In the genomic region with DNA sequence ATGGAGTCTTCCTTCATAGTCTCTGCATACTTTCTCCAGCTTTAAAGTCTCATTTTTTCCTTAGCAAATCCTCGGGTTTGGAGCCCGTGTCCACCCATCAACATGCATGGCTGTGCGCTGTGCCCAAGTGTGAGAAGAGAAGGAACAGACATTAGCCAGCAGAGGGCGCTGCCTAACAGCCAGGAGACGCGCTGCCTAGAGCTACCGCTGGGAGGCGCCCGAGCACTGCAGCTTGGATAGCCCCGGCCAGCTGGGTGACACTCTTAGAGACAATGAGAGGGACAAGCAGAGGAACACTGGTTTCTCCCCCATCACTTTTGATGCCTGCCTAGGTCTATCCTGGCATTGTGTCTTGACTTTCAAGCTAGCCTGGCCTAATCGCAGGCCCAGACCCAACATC, we compare ENCODE assay signal across 8 mouse cellular contexts. TPM values are rescaled to one million over a fixed set of nuclear protein-coding genes. Genes with fewer than 3 reads are reported as not detected.
DNase-seq lines count a peak whose midpoint lies in the region; ATAC-seq and TF ChIP-seq lines count a peak whose summit lies in the region.

No protein-coding gene starts in this region.

- intact Hi-C loops in heart, postnatal 25 days (cut with DNase I), result loop anchor here (1.0 to 10.0 kb wide), 3 partner anchors 226 to 614 kb away; no protein-coding TSS in a partner anchor

- TF ChIP-seq EP300 in liver, postnatal 0 days (IDR thresholded peaks at IDR 0.05; ENCODE audit: low read depth), result no peak

- H3K36me3 ChIP-seq in E14TG2a.4 (ENCODE audit: insufficient read depth, low read length), result no peaks in the 10 kb centered on the region
- no peaks in the 10 kb centered on the region for H3K36me3 ChIP-seq in forebrain, embryonic 15.5 days
- no peaks in the 10 kb centered on the region for H3K36me3 ChIP-seq in liver, postnatal 0 days (replicated peaks; ENCODE audit: insufficient read depth, low read length)
- no peaks in the 10 kb centered on the region for H3K36me3 ChIP-seq in neural tube, embryonic 14.5 days (ENCODE audit: control insufficient read depth, insufficient read depth, low read length)
- no peaks in the 10 kb centered on the region for H3K36me3 ChIP-seq in testis, adult 2 months (ENCODE audit: control insufficient read depth, insufficient read depth, low read length)

- DNase-seq in heart, postnatal 25 days (ENCODE audit: low spot score), result peak; percentile 72
- DNase-seq in layer of hippocampus, adult 11-12 months (ENCODE audit: low spot score), result peak; percentile 91
- DNase-seq in liver, postnatal 0 days, result peak; percentile 92

- 3% methylated on average over 11 of the region's 11 CpGs for WGBS in forebrain, embryonic 15.5 days
- 4% methylated on average over 11 of the region's 11 CpGs for WGBS in liver, postnatal 0 days (ENCODE audit: insufficient replicate concordance)
- WGBS in neural tube, embryonic 14.5 days, result 6% methylated on average over 11 of the region's 11 CpGs

- no peak for TF ChIP-seq POLR2A in testis, adult 2 months (IDR thresholded peaks at IDR 0.05; ENCODE audit: control insufficient read depth, low read depth, low read length)

- H3K9ac ChIP-seq in forebrain, embryonic 15.5 days (replicated peaks), result no peak overlapping the region
- no peak overlapping the region for H3K9ac ChIP-seq in liver, postnatal 0 days (replicated peaks)
- H3K9ac ChIP-seq in neural tube, embryonic 14.5 days (replicated peaks; ENCODE audit: low read depth, low read length), result no peak overlapping the region

- H3K4me3 ChIP-seq in E14TG2a.4 (replicated peaks; ENCODE audit: low read length), result no peak overlapping the region
- H3K4me3 ChIP-seq in forebrain, embryonic 15.5 days, result no peak overlapping the region
- H3K4me3 ChIP-seq in liver, postnatal 0 days (ENCODE audit: low read depth, low read length), result no peak overlapping the region
- no peak overlapping the region for H3K4me3 ChIP-seq in neural tube, embryonic 14.5 days (ENCODE audit: low read depth, low read length)
- H3K4me3 ChIP-seq in testis, adult 2 months (ENCODE audit: control insufficient read depth, low read depth, low read length), result peak overlapping the region; percentile 62

- TF ChIP-seq CTCF in E14TG2a.4 (conservative IDR thresholded peaks at IDR 0.05; ENCODE audit: low read length), result peak; percentile 98
- TF ChIP-seq CTCF in liver, postnatal 0 days (IDR thresholded peaks at IDR 0.05; ENCODE audit: low read depth), result peak; percentile 100
- peak; percentile 100 for TF ChIP-seq CTCF in testis, adult 2 months (IDR thresholded peaks at IDR 0.05; ENCODE audit: control insufficient read depth, insufficient read depth, insufficient replicate concordance, low read depth, low read length)

- peak; percentile 83 for ATAC-seq in cerebellum, adult (ENCODE audit: insufficient number of reproducible peaks, low FRiP score, low TSS enrichment)
- ATAC-seq in forebrain, embryonic 15.5 days (replicated peaks), result peak; percentile 81
- ATAC-seq in liver, postnatal 0 days, result peak; percentile 89
- peak; percentile 83 for ATAC-seq in neural tube, embryonic 14.5 days (ENCODE audit: low read depth)

- no peaks in the 10 kb centered on the region for H3K27me3 ChIP-seq in E14TG2a.4 (ENCODE audit: insufficient read depth, low read length)
- no peaks in the 10 kb centered on the region for H3K27me3 ChIP-seq in forebrain, embryonic 15.5 days
- H3K27me3 ChIP-seq in liver, postnatal 0 days (ENCODE audit: insufficient read depth, low read length), result no peaks in the 10 kb centered on the region
- H3K27me3 ChIP-seq in neural tube, embryonic 14.5 days (ENCODE audit: control insufficient read depth, insufficient read depth, low read length), result no peaks in the 10 kb centered on the region
- no peaks in the 10 kb centered on the region for H3K27me3 ChIP-seq in testis, adult 2 months (ENCODE audit: control insufficient read depth, insufficient read depth, low read length)

- H3K27ac ChIP-seq in forebrain, embryonic 15.5 days (replicated peaks), result no peak overlapping the region
- H3K27ac ChIP-seq in liver, postnatal 0 days (ENCODE audit: low read depth), result no peak overlapping the region
- no peak overlapping the region for H3K27ac ChIP-seq in neural tube, embryonic 14.5 days (ENCODE audit: low read depth, low read length)
- no peak overlapping the region for H3K27ac ChIP-seq in testis, adult 2 months (ENCODE audit: control insufficient read depth, insufficient read depth, low read depth, low read length)

- H3K4me2 ChIP-seq in forebrain, embryonic 15.5 days (replicated peaks), result no peak overlapping the region
- no peak overlapping the region for H3K4me2 ChIP-seq in liver, postnatal 0 days (ENCODE audit: low read depth, low read length)
- no peak overlapping the region for H3K4me2 ChIP-seq in neural tube, embryonic 14.5 days (ENCODE audit: low read depth, low read length)

- peaks cover 45% of the 10 kb centered on the region for H3K4me1 ChIP-seq in E14TG2a.4 (replicated peaks; ENCODE audit: low read depth, low read length)
- peaks cover 7% of the 10 kb centered on the region for H3K4me1 ChIP-seq in forebrain, embryonic 15.5 days
- H3K4me1 ChIP-seq in liver, postnatal 0 days (ENCODE audit: insufficient read depth), result no peaks in the 10 kb centered on the region
- no peaks in the 10 kb centered on the region for H3K4me1 ChIP-seq in neural tube, embryonic 14.5 days (ENCODE audit: control insufficient read depth, insufficient read depth, low read length)
- peaks cover 3% of the 10 kb centered on the region for H3K4me1 ChIP-seq in testis, adult 2 months (ENCODE audit: control insufficient read depth, insufficient read depth, low read length)

- peaks cover 12% of the 10 kb centered on the region for H3K9me3 ChIP-seq in E14TG2a.4 (ENCODE audit: low read length)
- H3K9me3 ChIP-seq in forebrain, embryonic 15.5 days, result no peaks in the 10 kb centered on the region
- H3K9me3 ChIP-seq in liver, postnatal 0 days (ENCODE audit: low read length), result no peaks in the 10 kb centered on the region
- H3K9me3 ChIP-seq in neural tube, embryonic 14.5 days (ENCODE audit: control insufficient read depth, low read length), result no peaks in the 10 kb centered on the region

RNA-seq across cellular contexts. Expression of a gene that starts 46.0 kb away (rescaled TPM):
- 55.8 and 58.3 TPM in 2 replicates for polyA plus RNA-seq in forebrain, embryonic 15.5 days (2015; fragmentation: Nextera tagmentation; extraction: Ambion mirVana)
- total RNA-seq in heart, postnatal 25 days (2021), result 10 to 100 TPM; 21.9 to 22.0 TPM
- polyA plus RNA-seq in liver, postnatal 0 days (2015; fragmentation: Nextera tagmentation; extraction: Ambion mirVana), result 107 and 119 TPM in 2 replicates
- 24.3 and 33.5 TPM in 2 replicates for polyA plus RNA-seq in neural tube, embryonic 14.5 days (2014; fragmentation: Nextera tagmentation; extraction: Ambion mirVana)
- polyA plus RNA-seq in testis, adult 2 months (2012; rRNA removed), result 11.2 and 14.2 TPM in 2 replicates
